Mouse (Mus musculus) liver, embryonic 14.5 days (tissue): ENCODE measurements around the gene Ppp2r3a. TPM values are rescaled to one million over a fixed set of nuclear protein-coding genes. Genes with fewer than 3 reads are reported as not detected.
A peak's percentile ranks its signal among the peaks of the same experiment; 100 is the strongest.

Experiments used
- ATAC-seq: fragments of 200-750 bp; cut with Nextera tagmentation; 2 replicates; pipeline ENCODE4 v1.8.0; 2017; ENCODE audit warnings: moderate number of reproducible peaks, mild to moderate bottlenecking, moderate library complexity; ENCODE audit not compliant: insufficient read depth
- DNase-seq, 3 experiments: peaks; one replicate each; pipeline ENCODE4 v3.0.0-alpha.2; 2012 to 2013; ENCODE audit warnings: low read depth in 3 of 3, low spot score in 3 of 3
- H3K27ac ChIP-seq: fragments of 300-500 bp; sonication (generic); 2 replicates; pipeline ENCODE4 v1.5.1; 2014; ENCODE audit warnings: moderate library complexity, mild to moderate bottlenecking, control low read depth, inconsistent platforms
- H3K27me3 ChIP-seq: fragments of 300-500 bp; sonication (generic); 2 replicates; pipeline ENCODE4 v1.6.1; 2014; ENCODE audit warnings: mild to moderate bottlenecking, low read length, moderate library complexity; ENCODE audit not compliant: control insufficient read depth, insufficient read depth
- H3K36me3 ChIP-seq: fragments of 300-500 bp; sonication (generic); replicated peaks from 2 replicates; pipeline ENCODE4 v1.6.1; 2014; ENCODE audit warnings: low read depth; ENCODE audit not compliant: control insufficient read depth, insufficient read depth
- H3K4me1 ChIP-seq, 2 experiments: fragments of 200-500 bp in 1 of 2; fragments of 300-500 bp in 1 of 2; sonication (generic) in 1 of 2; replicated peaks; 2 replicates each; pipeline ENCODE4 v1.6.1; 2012 to 2014; ENCODE audit warnings: antibody characterized with exemption in 1 of 2, inconsistent platforms in 1 of 2, low read length in 1 of 2; ENCODE audit not compliant: control insufficient read depth in 2 of 2, insufficient read depth in 2 of 2
- H3K4me2 ChIP-seq: fragments of 300-500 bp; sonication (generic); 2 replicates; pipeline ENCODE4 v1.6.1; 2014; ENCODE audit warnings: low read depth, mild to moderate bottlenecking, control low read depth, moderate library complexity
- H3K4me3 ChIP-seq, 2 experiments: fragments of 200-500 bp in 1 of 2; fragments of 300-500 bp in 1 of 2; sonication (generic) in 1 of 2; 2 replicates each; pipeline ENCODE4 v1.5.1; 2012 to 2014; ENCODE audit warnings: low read depth in 2 of 2, low read length in 2 of 2, mild to moderate bottlenecking in 2 of 2, control low read depth in 1 of 2, inconsistent platforms in 1 of 2, moderate library complexity in 1 of 2; ENCODE audit not compliant: insufficient read depth in 1 of 2
- H3K9ac ChIP-seq: fragments of 300-500 bp; sonication (generic); replicated peaks from 2 replicates; pipeline ENCODE4 v1.6.1; 2014; ENCODE audit warnings: mild to moderate bottlenecking, control low read depth, moderate library complexity
- H3K9me3 ChIP-seq: fragments of 300-500 bp; sonication (generic); 2 replicates; pipeline ENCODE4 v1.6.1; 2016; ENCODE audit warnings: low read length, mixed read lengths; ENCODE audit not compliant: control insufficient read depth
- CTCF ChIP-seq: IDR thresholded peaks from 2 replicates; pipeline ENCODE4 v1.5.1; 2016; ENCODE audit warnings: antibody characterized with exemption, low read depth, control low read depth
- EP300 ChIP-seq: IDR thresholded peaks from 2 replicates; pipeline ENCODE4 v1.6.1; 2016; ENCODE audit warnings: antibody characterized with exemption, low read depth
- WGBS: fragments of 180-500 bp; shearing (Covaris S2); extraction: QIAGEN DNeasy Blood & Tissue Kit; methylation state at CpG from one replicate; pipeline ENCODE4 v1.1.7; 2014; ENCODE audit not compliant: insufficient replicate concordance; 5-methylcytosine and 5-hydroxymethylcytosine counted together
- polyA plus RNA-seq, 2 experiments: library from polyadenylated mRNA; depleted of rRNA in 1 of 2; stranded (reverse) in 1 of 2; unstranded in 1 of 2; fragments of >200 nt; fragmentation: Nextera tagmentation in 1 of 2; extraction: Ambion mirVana in 1 of 2; gene quantifications; 2 replicates each; pipeline versions ENCODE4 v1.2.1 to v1.2.3; 2012 to 2014

The Ppp2r3a gene
- polyA plus RNA-seq, 2 experiments, result 2.1 TPM

- Histone ChIP-seq H3K27me3 (no peaks in the 10 kb centered on the region), H3K9me3 (no peaks in the 10 kb centered on the region), H3K9ac (peak overlapping the region; percentile 89), H3K27ac (peak overlapping the region; percentile 79), H3K36me3 (peaks cover 3% of the 10 kb centered on the region; the same call in 1 of the 2 replicates), H3K4me1 (peaks cover 5 to 6% of the 10 kb centered on the region in 2 experiments), H3K4me3 (peak overlapping the region; percentile 89 to 98), H3K4me2 (peak overlapping the region; percentile 86)
- peak; percentile 92 to 94 (median 93) for DNase-seq
- under 1% methylated on average over 60 of the region's 65 CpGs for WGBS
- ATAC-seq, result peak; percentile 87
- peak; percentile 12; the same call in 1 of the 2 replicates for TF ChIP-seq EP300
- no peak for TF ChIP-seq CTCF
Observed at GRCm38 (mm10) chr9:101073041-101073986, 178.3 kb downstream of the Ppp2r3a start.

- Histone ChIP-seq H3K27me3 (no peaks in the 10 kb centered on the region), H3K9me3 (no peaks in the 10 kb centered on the region), H3K27ac (no peak overlapping the region), H3K36me3 (peaks cover 3% of the 10 kb centered on the region; the same call in 1 of the 2 replicates), H3K9ac (peak overlapping the region; percentile 73; the same call in 1 of the 2 replicates), H3K4me1 (peaks cover 2 to 3% of the 10 kb centered on the region in 2 experiments; a peak in 3 of 4 replicates), H3K4me2 (peak overlapping the region; percentile 86), H3K4me3 (peak overlapping the region in 1 of 2 experiments; percentile 89; a peak in 1 of 4 replicates)
- WGBS, result 26% methylated on average over 5 of the region's 5 CpGs
- ATAC-seq (no peak), DNase-seq (no peak)
- TF ChIP-seq CTCF (no peak), EP300 (no peak)
Observed at GRCm38 (mm10) chr9:101072506-101072905, 179.1 kb downstream of the Ppp2r3a start.

GRCm38 (mm10) chr9:101069781-101070180, 181.8 kb downstream of the Ppp2r3a start:
- DNase-seq (no peak), ATAC-seq (no peak)
- Histone ChIP-seq H3K4me1 (no peaks in the 10 kb centered on the region; a peak in 2 of 4 replicates), H3K27me3 (no peaks in the 10 kb centered on the region), H3K9ac (no peak overlapping the region), H3K4me2 (no peak overlapping the region), H3K4me3 (no peak overlapping the region), H3K9me3 (no peaks in the 10 kb centered on the region), H3K27ac (no peak overlapping the region), H3K36me3 (no peaks in the 10 kb centered on the region)
- TF ChIP-seq CTCF, result peak; percentile 46
- TF ChIP-seq EP300, result no peak
- 81% methylated on average over 3 of the region's 3 CpGs for WGBS

GRCm38 (mm10) chr9:101065076-101065602, 186.5 kb downstream of the Ppp2r3a start:
- H3K36me3 ChIP-seq, result no peaks in the 10 kb centered on the region
- DNase-seq (no peak), ATAC-seq (no peak)
- H3K27me3 ChIP-seq, result no peaks in the 10 kb centered on the region
- no peak overlapping the region for H3K27ac ChIP-seq
- H3K9me3 ChIP-seq, result no peaks in the 10 kb centered on the region
- no peak overlapping the region for H3K4me2 ChIP-seq
- H3K4me3 ChIP-seq, result no peak overlapping the region
- 74% methylated on average over 3 of the region's 3 CpGs for WGBS
- TF ChIP-seq CTCF, result no peak
- TF ChIP-seq EP300, result no peak
- no peaks in the 10 kb centered on the region for H3K4me1 ChIP-seq
- H3K9ac ChIP-seq, result no peak overlapping the region

GRCm38 (mm10) chr9:101062253-101062780, 189.3 kb downstream of the Ppp2r3a start:
- 73% methylated on average over 6 of the region's 6 CpGs for WGBS
- no peak for TF ChIP-seq EP300
- TF ChIP-seq CTCF, result no peak

More at GRCm38 (mm10) chr9:101062253-101062780, 189.3 kb downstream of the Ppp2r3a start:
- H3K4me3 ChIP-seq, result no peak overlapping the region
- no peaks in the 10 kb centered on the region for H3K4me1 ChIP-seq
- H3K27ac ChIP-seq, result no peak overlapping the region
- H3K4me2 ChIP-seq, result no peak overlapping the region
- no peak for DNase-seq
- no peaks in the 10 kb centered on the region for H3K36me3 ChIP-seq
- H3K9ac ChIP-seq, result no peak overlapping the region
- H3K27me3 ChIP-seq, result no peaks in the 10 kb centered on the region
- ATAC-seq, result no peak
- no peaks in the 10 kb centered on the region for H3K9me3 ChIP-seq
